Mouse (Mus musculus) liver, adult 2 months (tissue): Measurements from ENCODE around the gene Treh. TPM values are rescaled to one million over a fixed set of nuclear protein-coding genes. Genes with fewer than 3 reads are reported as not detected.
A peak's percentile ranks its signal among the peaks of the same experiment; 100 is the strongest.

ENCODE experiments used
- DNase-seq: peaks from one replicate; pipeline ENCODE4 v3.0.0-alpha.2; 2011; ENCODE audit warnings: low read depth, low spot score; ENCODE audit errors: extremely low read depth
- H3K27ac ChIP-seq: fragments of 200-500 bp; replicated peaks from 2 replicates; pipeline ENCODE4 v1.5.1; 2012; ENCODE audit warnings: low read depth, mild to moderate bottlenecking, control low read depth, inconsistent platforms, low read length; ENCODE audit not compliant: insufficient read depth
- H3K27me3 ChIP-seq: fragments of 200-500 bp; 2 replicates; pipeline ENCODE4 v1.6.1; 2012; ENCODE audit warnings: mild to moderate bottlenecking, moderate library complexity, low read length, inconsistent platforms; ENCODE audit not compliant: control insufficient read depth, insufficient read depth
- H3K36me3 ChIP-seq: fragments of 200-500 bp; 2 replicates; pipeline ENCODE4 v1.6.1; 2012; ENCODE audit warnings: low read length, inconsistent platforms; ENCODE audit not compliant: control insufficient read depth, insufficient read depth
- H3K4me1 ChIP-seq: fragments of 200-500 bp; 2 replicates; pipeline ENCODE4 v1.6.1; 2011; ENCODE audit warnings: low read length; ENCODE audit not compliant: control insufficient read depth, insufficient read depth
- H3K4me3 ChIP-seq: fragments of 200-500 bp; 2 replicates; pipeline ENCODE4 v1.5.1; 2011; ENCODE audit warnings: low read depth, mild to moderate bottlenecking, control low read depth, low read length, moderate library complexity; ENCODE audit not compliant: insufficient read depth
- H3K79me2 ChIP-seq: fragments of 200-500 bp; 2 replicates; pipeline ENCODE4 v1.6.1; 2012; ENCODE audit warnings: inconsistent platforms, mild to moderate bottlenecking, low read length, moderate library complexity; ENCODE audit not compliant: control insufficient read depth, insufficient read depth
- H3K9ac ChIP-seq: fragments of 200-500 bp; 2 replicates; pipeline ENCODE4 v1.6.1; 2012; ENCODE audit warnings: low read depth, mild to moderate bottlenecking, control low read depth, inconsistent platforms, low read length
- CTCF ChIP-seq: fragments of 200-500 bp; IDR thresholded peaks from 2 replicates; pipeline ENCODE4 v1.5.1; 2011; ENCODE audit warnings: low read depth, low read length, control low read depth
- POLR2A ChIP-seq: fragments of 200-500 bp; IDR thresholded peaks from 2 replicates; pipeline ENCODE4 v1.6.1; 2011; ENCODE audit warnings: low read length, control low read depth; ENCODE audit not compliant: insufficient read depth; ENCODE audit errors: extremely low read depth
- WGBS: fragments of 180-500 bp; shearing (Covaris S2); methylation state at CpG from one replicate; pipeline ENCODE4 v1.1.7; 2018; 5-methylcytosine and 5-hydroxymethylcytosine counted together
- polyA plus RNA-seq: library from polyadenylated mRNA; depleted of rRNA; stranded (reverse); fragments of >200 nt; gene quantifications from 2 replicates; pipeline ENCODE4 v1.2.3, GENCODE M21; 2012
- total RNA-seq: library from RNA; depleted of rRNA; stranded (reverse); fragments of >200 nt; gene quantifications from 2 replicates; pipeline ENCODE4 v1.2.3, GENCODE M21; 2014

Treh gene
- total and polyA plus RNA-seq, 2 experiments: 0.15 to 0.37 TPM

- DNase-seq: no peak
- no peaks in the 10 kb centered on the region for H3K36me3 ChIP-seq
- no peak for TF ChIP-seq CTCF
- no peak for TF ChIP-seq POLR2A
- WGBS: 89% methylated on average over 8 of the region's 8 CpGs
- H3K4me3 ChIP-seq: no peak overlapping the region
- H3K9ac ChIP-seq: no peak overlapping the region
- no peak overlapping the region for H3K27ac ChIP-seq
- H3K4me1 ChIP-seq: peaks cover 15% of the 10 kb centered on the region
- no peaks in the 10 kb centered on the region for H3K27me3 ChIP-seq
- no peaks in the 10 kb centered on the region for H3K79me2 ChIP-seq
These were observed 46.8 kb downstream of the Treh start for GRCm38 (mm10) chr9:44719632-44720357.

GRCm38 (mm10) chr9:44720358-44721153, 47.5 kb downstream of the Treh start:
- no peaks in the 10 kb centered on the region for H3K79me2 ChIP-seq
- H3K4me1 ChIP-seq: peaks cover 15% of the 10 kb centered on the region
- no peaks in the 10 kb centered on the region for H3K27me3 ChIP-seq
- H3K36me3 ChIP-seq: no peaks in the 10 kb centered on the region
- no peak overlapping the region for H3K27ac ChIP-seq
- H3K4me3 ChIP-seq: peak overlapping the region; percentile 48; the same call in 1 of the 2 replicates
- no peak for DNase-seq
- peak overlapping the region; percentile 57 for H3K9ac ChIP-seq
- TF ChIP-seq POLR2A (no peak), CTCF (0 out of 2 replicates have a peak, but pooled peaks have one; percentile 6)
- WGBS: 20% methylated on average over 9 of the region's 9 CpGs

- Histone ChIP-seq H3K36me3 (no peaks in the 10 kb centered on the region), H3K27me3 (no peaks in the 10 kb centered on the region), H3K4me3 (peak overlapping the region; percentile 48; the same call in 1 of the 2 replicates), H3K79me2 (no peaks in the 10 kb centered on the region), H3K27ac (no peak overlapping the region), H3K4me1 (peaks cover 16% of the 10 kb centered on the region), H3K9ac (peak overlapping the region; percentile 57)
- DNase-seq: peak; percentile 59
- under 1% methylated on average over 38 of the region's 40 CpGs for WGBS
- TF ChIP-seq CTCF (0 out of 2 replicates have a peak, but pooled peaks have one; percentile 14), POLR2A (no peak)
These were observed 48.3 kb downstream of the Treh start for GRCm38 (mm10) chr9:44721154-44721876.

GRCm38 (mm10) chr9:44721877-44722186, 48.8 kb downstream of the Treh start:
- H3K79me2 ChIP-seq: no peaks in the 10 kb centered on the region
- DNase-seq: peak; percentile 40
- H3K4me1 ChIP-seq: peaks cover 20% of the 10 kb centered on the region
- H3K4me3 ChIP-seq: no peak overlapping the region
- TF ChIP-seq POLR2A: no peak
- no peak for TF ChIP-seq CTCF
- no peaks in the 10 kb centered on the region for H3K27me3 ChIP-seq
- 20% methylated on average over 3 of the region's 3 CpGs for WGBS
- no peak overlapping the region for H3K9ac ChIP-seq
- H3K36me3 ChIP-seq: no peaks in the 10 kb centered on the region
- no peak overlapping the region for H3K27ac ChIP-seq

GRCm38 (mm10) chr9:44722575-44722974, 49.5 kb downstream of the Treh start:
- no peak overlapping the region for H3K4me3 ChIP-seq
- no peak for TF ChIP-seq POLR2A
- TF ChIP-seq CTCF: no peak
- no peak overlapping the region for H3K27ac ChIP-seq
- peaks cover 18% of the 10 kb centered on the region for H3K4me1 ChIP-seq
- no peaks in the 10 kb centered on the region for H3K79me2 ChIP-seq
- WGBS: 79% methylated on average over 7 of the region's 7 CpGs
- H3K36me3 ChIP-seq: no peaks in the 10 kb centered on the region
- DNase-seq: no peak
- no peaks in the 10 kb centered on the region for H3K27me3 ChIP-seq
- no peak overlapping the region for H3K9ac ChIP-seq
